Mouse (Mus musculus) activated CD4-positive, CD25-positive, alpha-beta regulatory T cell (primary cell): Measurements from ENCODE around the gene Scfd1. TPM values are rescaled to one million over a fixed set of nuclear protein-coding genes. Genes with fewer than 3 reads are reported as not detected.

Experiments
- polyA plus RNA-seq, 2 experiments: library from polyadenylated mRNA; unstranded; fragments of 100-300 nt; shearing (Covaris generic); gene quantifications; one replicate each; pipeline ENCODE4 v1.2.1; 2017

The Scfd1 gene
- 10 to 100 TPM; 80.7 to 89.8 TPM for polyA plus RNA-seq

GRCm38 (mm10) chr12:51377003-51377887 is at the start of gene Scfd1:
Scfd1 (plus strand) TSS chr12:51377510.

GRCm38 (mm10) chr12:51347988-51348697 is 29.2 kb upstream of the Scfd1 start, which contains the start of gene G2e3:
G2e3 (plus strand) TSS chr12:51348061.

Other genes starting within 250 kb of the Scfd1 start
- 10 to 100 TPM; 13.5 to 16.0 TPM for gene G2e3, start 29.4 kb upstream of the Scfd1 start, polyA plus RNA-seq
- under 1 TPM in 1 of 2 experiments, not detected in 1; 0.07 TPM for gene Coch, start 215.8 kb downstream of the Scfd1 start, polyA plus RNA-seq